Mouse (Mus musculus): ENCODE measurements at regions not wholly inside any gene's neighbourhood (a gene's known extent, or its start where the extent isn't known, plus 50 kb on each side); places are given as distances from the start of the nearest gene placed in this dataset.

DNA sequence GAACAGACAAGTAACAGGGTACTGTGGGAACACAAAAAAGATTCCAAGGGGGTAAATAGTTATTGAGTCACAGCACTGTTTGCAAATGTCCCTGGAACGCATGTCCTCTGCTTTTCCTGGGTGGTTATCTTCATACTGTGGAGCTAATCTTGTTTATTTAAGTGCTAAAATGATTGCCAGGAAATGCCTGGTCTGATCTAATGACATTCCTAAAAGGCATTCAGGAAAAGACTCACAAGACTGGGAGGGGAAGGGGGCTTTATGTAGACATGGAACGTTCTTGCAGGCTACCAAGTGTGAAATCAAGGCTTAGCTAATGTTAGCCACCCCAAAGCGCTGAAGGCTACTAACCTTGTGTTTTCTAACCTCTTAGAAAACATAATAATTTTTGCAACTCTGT, 287.0 kb upstream of the Ccdc54 start:
- Histone ChIP-seq H3K36me3 (ENCODE audit: control insufficient read depth, insufficient read depth) (no peaks in the 10 kb centered on the region), H3K9me3 (ENCODE audit: control insufficient read depth) (no peaks in the 10 kb centered on the region), H3K4me1 (replicated peaks; ENCODE audit: control insufficient read depth, insufficient read depth, low read length) (no peaks in the 10 kb centered on the region), H3K9ac (ENCODE audit: low read depth, low read length) (no peak overlapping the region), H3K4me3 (ENCODE audit: low read depth, low read length) (no peak overlapping the region), H3K27ac (ENCODE audit: low read depth, low read length) (no peak overlapping the region), H3K4me2 (replicated peaks; ENCODE audit: low read depth) (no peak overlapping the region), H3K27me3 (replicated peaks; ENCODE audit: control insufficient read depth, insufficient read depth, low read length) (no peaks in the 10 kb centered on the region)
- no peak for TF ChIP-seq CTCF (IDR thresholded peaks at IDR 0.05; ENCODE audit: low read depth)
- 27% methylated on average over 3 of the region's 3 CpGs for WGBS
- ATAC-seq: no peak

DNA sequence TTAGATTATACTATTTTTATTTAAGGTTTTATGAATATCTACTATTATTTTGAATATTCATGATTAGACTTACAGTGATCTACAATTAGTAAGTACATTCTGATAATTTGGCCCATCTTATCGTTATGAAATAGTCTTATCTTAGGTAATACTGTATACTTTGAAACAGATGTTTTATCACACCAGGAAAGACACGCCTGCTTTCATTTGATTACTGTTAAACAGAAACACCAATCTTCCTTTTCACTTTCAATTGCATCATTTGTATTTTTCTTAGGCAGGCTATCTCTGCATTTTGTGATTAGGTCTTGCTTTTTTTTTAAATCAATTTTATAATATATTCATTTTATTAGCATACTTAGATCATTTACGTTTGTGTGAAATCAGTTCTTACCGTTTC, 280.4 kb upstream of the Ccdc54 start:
- no peak overlapping the region for H3K9ac ChIP-seq (ENCODE audit: low read depth, low read length)
- WGBS: 59% methylated on average over 4 of the region's 4 CpGs
- no peak for ATAC-seq

GRCm38 (mm10) chr16:50863565-50863964, 272.6 kb upstream of the Ccdc54 start:
- TF ChIP-seq CTCF (IDR thresholded peaks at IDR 0.05; ENCODE audit: low read depth): no peak
- no peak overlapping the region for H3K4me3 ChIP-seq (ENCODE audit: low read depth, low read length)
- H3K9ac ChIP-seq (ENCODE audit: low read depth, low read length): no peak overlapping the region
- H3K27ac ChIP-seq (ENCODE audit: low read depth, low read length): no peak overlapping the region
- no peaks in the 10 kb centered on the region for H3K27me3 ChIP-seq (replicated peaks; ENCODE audit: control insufficient read depth, insufficient read depth, low read length)
- no peaks in the 10 kb centered on the region for H3K9me3 ChIP-seq (ENCODE audit: control insufficient read depth)
- H3K36me3 ChIP-seq (ENCODE audit: control insufficient read depth, insufficient read depth): no peaks in the 10 kb centered on the region
- 64% methylated on average over 5 of the region's 5 CpGs for WGBS
- H3K4me2 ChIP-seq (replicated peaks; ENCODE audit: low read depth): no peak overlapping the region
- no peaks in the 10 kb centered on the region for H3K4me1 ChIP-seq (replicated peaks; ENCODE audit: control insufficient read depth, insufficient read depth, low read length)
- no peak for ATAC-seq

More for the DNA sequence above, 280.4 kb upstream of the Ccdc54 start:
- Histone ChIP-seq H3K4me3 (ENCODE audit: low read depth, low read length) (no peak overlapping the region), H3K27me3 (replicated peaks; ENCODE audit: control insufficient read depth, insufficient read depth, low read length) (no peaks in the 10 kb centered on the region), H3K27ac (ENCODE audit: low read depth, low read length) (no peak overlapping the region), H3K36me3 (ENCODE audit: control insufficient read depth, insufficient read depth) (no peaks in the 10 kb centered on the region), H3K4me1 (replicated peaks; ENCODE audit: control insufficient read depth, insufficient read depth, low read length) (no peaks in the 10 kb centered on the region), H3K4me2 (replicated peaks; ENCODE audit: low read depth) (no peak overlapping the region), H3K9me3 (ENCODE audit: control insufficient read depth) (no peaks in the 10 kb centered on the region)
- no peak for TF ChIP-seq CTCF (IDR thresholded peaks at IDR 0.05; ENCODE audit: low read depth)

DNA sequence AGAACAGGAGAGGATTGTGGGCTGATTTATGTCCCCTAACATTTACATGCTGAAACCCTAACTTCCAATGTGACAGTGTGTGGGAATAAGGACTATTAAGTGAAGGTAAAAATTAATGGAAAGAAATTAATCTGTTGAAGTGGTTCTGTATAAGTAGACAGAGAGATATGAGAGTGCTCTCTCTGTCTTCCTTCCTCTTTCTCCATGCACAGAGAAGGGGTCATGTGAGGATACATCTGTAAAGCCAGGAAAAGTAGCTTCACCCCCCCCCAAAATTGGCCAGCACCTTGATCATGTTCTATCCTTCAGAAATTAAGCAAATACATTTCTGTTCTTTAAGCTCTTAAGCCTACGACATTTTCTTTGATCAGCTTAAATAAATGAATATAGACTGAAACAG, 268.6 kb upstream of the Ccdc54 start:
- no peak overlapping the region for H3K4me3 ChIP-seq (ENCODE audit: low read depth, low read length)
- 96% methylated on average over 1 of the region's 1 CpGs for WGBS

GRCm38 (mm10) chr16:50852081-50852480, 261.1 kb upstream of the Ccdc54 start:
- no peaks in the 10 kb centered on the region for H3K36me3 ChIP-seq (ENCODE audit: control insufficient read depth, insufficient read depth)
- no peak overlapping the region for H3K4me3 ChIP-seq (ENCODE audit: low read depth, low read length)
- 75% methylated on average over 5 of the region's 5 CpGs for WGBS
- no peak overlapping the region for H3K4me2 ChIP-seq (replicated peaks; ENCODE audit: low read depth)
- no peaks in the 10 kb centered on the region for H3K4me1 ChIP-seq (replicated peaks; ENCODE audit: control insufficient read depth, insufficient read depth, low read length)
- no peaks in the 10 kb centered on the region for H3K27me3 ChIP-seq (replicated peaks; ENCODE audit: control insufficient read depth, insufficient read depth, low read length)
- ATAC-seq: no peak
- H3K9ac ChIP-seq (ENCODE audit: low read depth, low read length): no peak overlapping the region
- no peak overlapping the region for H3K27ac ChIP-seq (ENCODE audit: low read depth, low read length)
- H3K9me3 ChIP-seq (ENCODE audit: control insufficient read depth): no peaks in the 10 kb centered on the region
- no peak for TF ChIP-seq CTCF (IDR thresholded peaks at IDR 0.05; ENCODE audit: low read depth)

More for the DNA sequence above, 268.6 kb upstream of the Ccdc54 start:
- ATAC-seq: no peak
- no peak for TF ChIP-seq CTCF (IDR thresholded peaks at IDR 0.05; ENCODE audit: low read depth)
- no peak overlapping the region for H3K9ac ChIP-seq (ENCODE audit: low read depth, low read length)
- H3K36me3 ChIP-seq (ENCODE audit: control insufficient read depth, insufficient read depth): no peaks in the 10 kb centered on the region
- H3K4me1 ChIP-seq (replicated peaks; ENCODE audit: control insufficient read depth, insufficient read depth, low read length): no peaks in the 10 kb centered on the region
- H3K27me3 ChIP-seq (replicated peaks; ENCODE audit: control insufficient read depth, insufficient read depth, low read length): no peaks in the 10 kb centered on the region
- no peak overlapping the region for H3K4me2 ChIP-seq (replicated peaks; ENCODE audit: low read depth)
- H3K9me3 ChIP-seq (ENCODE audit: control insufficient read depth): no peaks in the 10 kb centered on the region
- no peak overlapping the region for H3K27ac ChIP-seq (ENCODE audit: low read depth, low read length)

DNA sequence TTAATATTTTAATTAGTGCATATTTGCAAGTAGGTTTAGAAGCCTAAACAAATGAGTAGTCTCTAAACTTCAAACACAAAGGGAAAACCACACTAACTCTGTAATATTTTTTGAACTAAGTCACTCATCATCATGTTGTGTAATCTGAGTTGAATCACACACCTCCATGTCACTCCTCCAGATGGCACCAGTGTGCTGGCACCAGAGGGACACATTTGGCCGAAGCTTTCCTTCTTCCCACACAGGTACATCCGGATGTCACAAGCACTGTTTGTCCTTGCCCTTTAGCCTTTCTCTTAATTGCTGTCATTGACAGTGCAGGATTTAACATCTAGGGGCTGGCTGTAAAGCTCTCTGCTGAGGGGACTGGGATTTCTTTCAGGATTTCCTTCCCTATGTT, 256.7 kb upstream of the Ccdc54 start:
- Histone ChIP-seq H3K27me3 (replicated peaks; ENCODE audit: control insufficient read depth, insufficient read depth, low read length) (no peaks in the 10 kb centered on the region), H3K4me3 (ENCODE audit: low read depth, low read length) (no peak overlapping the region), H3K4me1 (replicated peaks; ENCODE audit: control insufficient read depth, insufficient read depth, low read length) (no peaks in the 10 kb centered on the region), H3K27ac (ENCODE audit: low read depth, low read length) (no peak overlapping the region), H3K9me3 (ENCODE audit: control insufficient read depth) (no peaks in the 10 kb centered on the region), H3K36me3 (ENCODE audit: control insufficient read depth, insufficient read depth) (no peaks in the 10 kb centered on the region), H3K9ac (ENCODE audit: low read depth, low read length) (no peak overlapping the region), H3K4me2 (replicated peaks; ENCODE audit: low read depth) (no peak overlapping the region)
- TF ChIP-seq CTCF (IDR thresholded peaks at IDR 0.05; ENCODE audit: low read depth): peak; percentile 46
- ATAC-seq: no peak
- 21% methylated on average over 2 of the region's 2 CpGs for WGBS

DNA sequence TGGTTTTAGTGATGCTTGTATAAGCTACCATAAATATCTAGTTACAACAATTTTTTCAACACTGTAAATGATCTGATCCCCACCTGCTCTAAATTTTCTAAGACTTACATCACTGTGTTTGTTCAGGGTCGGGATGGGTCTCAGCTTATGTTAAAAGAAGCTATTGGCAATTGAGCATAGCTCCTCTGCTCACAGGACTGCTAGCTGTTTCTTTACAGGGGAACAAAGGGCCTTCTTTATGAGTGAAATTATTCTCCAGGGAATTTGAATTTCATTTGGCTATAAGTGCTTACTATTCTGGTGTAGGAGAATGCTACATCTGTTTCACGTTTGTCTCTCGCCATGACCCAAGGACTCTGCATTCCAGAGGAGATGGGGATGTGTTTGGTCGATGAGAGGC, 255.6 kb upstream of the Ccdc54 start:
- ATAC-seq: no peak
- H3K9me3 ChIP-seq (ENCODE audit: control insufficient read depth): no peaks in the 10 kb centered on the region
- no peak overlapping the region for H3K27ac ChIP-seq (ENCODE audit: low read depth, low read length)
- no peaks in the 10 kb centered on the region for H3K27me3 ChIP-seq (replicated peaks; ENCODE audit: control insufficient read depth, insufficient read depth, low read length)
- WGBS: 63% methylated on average over 4 of the region's 4 CpGs
- no peaks in the 10 kb centered on the region for H3K36me3 ChIP-seq (ENCODE audit: control insufficient read depth, insufficient read depth)
- H3K4me2 ChIP-seq (replicated peaks; ENCODE audit: low read depth): no peak overlapping the region
- no peak overlapping the region for H3K4me3 ChIP-seq (ENCODE audit: low read depth, low read length)
- TF ChIP-seq CTCF (IDR thresholded peaks at IDR 0.05; ENCODE audit: low read depth): no peak
- H3K9ac ChIP-seq (ENCODE audit: low read depth, low read length): no peak overlapping the region
- no peaks in the 10 kb centered on the region for H3K4me1 ChIP-seq (replicated peaks; ENCODE audit: control insufficient read depth, insufficient read depth, low read length)

All from intestine, postnatal 0 days (tissue).